Mouse (Mus musculus): ENCODE measurements at regions not wholly inside any gene's neighbourhood (a gene's known extent, or its start where the extent isn't known, plus 50 kb on each side); places are given as distances from the start of the nearest gene placed in this dataset.

GRCm38 (mm10) chr7:70300516-70300915 is 66.0 kb downstream of the Nr2f2 start:
- H3K9me3 ChIP-seq (ENCODE audit: control insufficient read depth, low read length) = no peaks in the 10 kb centered on the region
- no peak overlapping the region for H3K4me3 ChIP-seq (replicated peaks)
- H3K4me1 ChIP-seq (ENCODE audit: control insufficient read depth) = no peaks in the 10 kb centered on the region
- H3K27me3 ChIP-seq (ENCODE audit: control insufficient read depth) = no peaks in the 10 kb centered on the region
- no peaks in the 10 kb centered on the region for H3K36me3 ChIP-seq (ENCODE audit: control insufficient read depth)
- TF ChIP-seq GATA1 (IDR thresholded peaks at IDR 0.05; ENCODE audit: low read length) (no peak), TAL1 (IDR thresholded peaks at IDR 0.05; ENCODE audit: low read length) (no peak)

- TF ChIP-seq TAL1 (IDR thresholded peaks at IDR 0.05; ENCODE audit: low read length) (no peak), GATA1 (IDR thresholded peaks at IDR 0.05; ENCODE audit: low read length) (no peak)
- no peaks in the 10 kb centered on the region for H3K36me3 ChIP-seq (ENCODE audit: control insufficient read depth)
- peaks cover 29% of the 10 kb centered on the region for H3K27me3 ChIP-seq (ENCODE audit: control insufficient read depth)
- no peaks in the 10 kb centered on the region for H3K4me1 ChIP-seq (ENCODE audit: control insufficient read depth)
- H3K4me3 ChIP-seq (replicated peaks) = no peak overlapping the region
- no peaks in the 10 kb centered on the region; the same call in 1 of the 2 replicates for H3K9me3 ChIP-seq (ENCODE audit: control insufficient read depth, low read length)
These were observed 75.1 kb downstream of the Nr2f2 start for GRCm38 (mm10) chr7:70291431-70291830.

- Histone ChIP-seq H3K27me3 (ENCODE audit: control insufficient read depth) (peaks cover 33% of the 10 kb centered on the region), H3K4me1 (ENCODE audit: control insufficient read depth) (no peaks in the 10 kb centered on the region)
- TF ChIP-seq TAL1 (IDR thresholded peaks at IDR 0.05; ENCODE audit: low read length) (no peak), GATA1 (IDR thresholded peaks at IDR 0.05; ENCODE audit: low read length) (no peak)
These were observed 75.7 kb downstream of the Nr2f2 start for GRCm38 (mm10) chr7:70290733-70291320.

GRCm38 (mm10) chr7:70290277-70290676 is 76.3 kb downstream of the Nr2f2 start:
- Histone ChIP-seq H3K4me1 (ENCODE audit: control insufficient read depth) (no peaks in the 10 kb centered on the region), H3K27me3 (ENCODE audit: control insufficient read depth) (peaks cover 39% of the 10 kb centered on the region), H3K36me3 (ENCODE audit: control insufficient read depth) (no peaks in the 10 kb centered on the region), H3K9me3 (ENCODE audit: control insufficient read depth, low read length) (no peaks in the 10 kb centered on the region; the same call in 1 of the 2 replicates), H3K4me3 (replicated peaks) (no peak overlapping the region)
- no peak for TF ChIP-seq TAL1 (IDR thresholded peaks at IDR 0.05; ENCODE audit: low read length)
- no peak for TF ChIP-seq GATA1 (IDR thresholded peaks at IDR 0.05; ENCODE audit: low read length)

More at GRCm38 (mm10) chr7:70290733-70291320, 75.7 kb downstream of the Nr2f2 start:
- Histone ChIP-seq H3K36me3 (ENCODE audit: control insufficient read depth) (no peaks in the 10 kb centered on the region), H3K4me3 (replicated peaks) (no peak overlapping the region), H3K9me3 (ENCODE audit: control insufficient read depth, low read length) (no peaks in the 10 kb centered on the region; the same call in 1 of the 2 replicates)

- Histone ChIP-seq H3K9me3 (ENCODE audit: control insufficient read depth, low read length) (no peaks in the 10 kb centered on the region; the same call in 1 of the 2 replicates), H3K4me3 (replicated peaks) (no peak overlapping the region), H3K4me1 (ENCODE audit: control insufficient read depth) (no peaks in the 10 kb centered on the region), H3K36me3 (ENCODE audit: control insufficient read depth) (no peaks in the 10 kb centered on the region), H3K27me3 (ENCODE audit: control insufficient read depth) (peaks cover 49% of the 10 kb centered on the region)
- TF ChIP-seq GATA1 (IDR thresholded peaks at IDR 0.05; ENCODE audit: low read length) (no peak), TAL1 (IDR thresholded peaks at IDR 0.05; ENCODE audit: low read length) (no peak)
These were observed 77.9 kb downstream of the Nr2f2 start for GRCm38 (mm10) chr7:70288621-70289020.

GRCm38 (mm10) chr7:70287891-70288421 is 78.6 kb downstream of the Nr2f2 start:
- TF ChIP-seq GATA1 (IDR thresholded peaks at IDR 0.05; ENCODE audit: low read length) (no peak), TAL1 (IDR thresholded peaks at IDR 0.05; ENCODE audit: low read length) (no peak)
- Histone ChIP-seq H3K36me3 (ENCODE audit: control insufficient read depth) (no peaks in the 10 kb centered on the region), H3K4me1 (ENCODE audit: control insufficient read depth) (no peaks in the 10 kb centered on the region), H3K4me3 (replicated peaks) (no peak overlapping the region), H3K27me3 (ENCODE audit: control insufficient read depth) (peaks cover 54% of the 10 kb centered on the region), H3K9me3 (ENCODE audit: control insufficient read depth, low read length) (no peaks in the 10 kb centered on the region; the same call in 1 of the 2 replicates)

- H3K27me3 ChIP-seq (ENCODE audit: control insufficient read depth) = peaks cover 63% of the 10 kb centered on the region
- no peaks in the 10 kb centered on the region for H3K36me3 ChIP-seq (ENCODE audit: control insufficient read depth)
- no peak overlapping the region for H3K4me3 ChIP-seq (replicated peaks)
- H3K9me3 ChIP-seq (ENCODE audit: control insufficient read depth, low read length) = no peaks in the 10 kb centered on the region
- TF ChIP-seq GATA1 (IDR thresholded peaks at IDR 0.05; ENCODE audit: low read length) = no peak
- no peak for TF ChIP-seq TAL1 (IDR thresholded peaks at IDR 0.05; ENCODE audit: low read length)
- H3K4me1 ChIP-seq (ENCODE audit: control insufficient read depth) = no peaks in the 10 kb centered on the region
These were observed 79.6 kb downstream of the Nr2f2 start for GRCm38 (mm10) chr7:70286836-70287355.

GRCm38 (mm10) chr7:70285344-70285743 is 81.2 kb downstream of the Nr2f2 start:
- TF ChIP-seq TAL1 (IDR thresholded peaks at IDR 0.05; ENCODE audit: low read length) (no peak), GATA1 (IDR thresholded peaks at IDR 0.05; ENCODE audit: low read length) (no peak)

GRCm38 (mm10) chr7:70283836-70284235 is 82.7 kb downstream of the Nr2f2 start:
- TF ChIP-seq TAL1 (IDR thresholded peaks at IDR 0.05; ENCODE audit: low read length) (no peak), GATA1 (IDR thresholded peaks at IDR 0.05; ENCODE audit: low read length) (no peak)

More at GRCm38 (mm10) chr7:70285344-70285743, 81.2 kb downstream of the Nr2f2 start:
- Histone ChIP-seq H3K27me3 (ENCODE audit: control insufficient read depth) (peaks cover 79% of the 10 kb centered on the region), H3K4me1 (ENCODE audit: control insufficient read depth) (no peaks in the 10 kb centered on the region), H3K36me3 (ENCODE audit: control insufficient read depth) (no peaks in the 10 kb centered on the region), H3K9me3 (ENCODE audit: control insufficient read depth, low read length) (no peaks in the 10 kb centered on the region), H3K4me3 (replicated peaks) (no peak overlapping the region)

More at GRCm38 (mm10) chr7:70283836-70284235, 82.7 kb downstream of the Nr2f2 start:
- Histone ChIP-seq H3K4me1 (ENCODE audit: control insufficient read depth) (no peaks in the 10 kb centered on the region), H3K36me3 (ENCODE audit: control insufficient read depth) (no peaks in the 10 kb centered on the region), H3K27me3 (ENCODE audit: control insufficient read depth) (peaks cover 88% of the 10 kb centered on the region), H3K4me3 (replicated peaks) (no peak overlapping the region), H3K9me3 (ENCODE audit: control insufficient read depth, low read length) (no peaks in the 10 kb centered on the region)

Data from erythroblast, embryonic 14.5 days (primary cell).